Mouse (Mus musculus) embryonic fibroblast, embryonic 13.5 days (primary cell): Measurements from ENCODE around the gene Ddx3x.

Source experiments
- CTCF ChIP-seq: IDR thresholded peaks from 2 replicates; pipeline ENCODE4 v1.5.1; 2011; ENCODE audit warnings: mild to moderate bottlenecking, control low read depth, low read length, moderate library complexity, borderline replicate concordance; ENCODE audit not compliant: insufficient read depth
- POLR2A ChIP-seq: IDR thresholded peaks from 2 replicates; pipeline ENCODE4 v1.6.1; 2011; ENCODE audit warnings: low read depth, mild to moderate bottlenecking, control low read depth, low read length, moderate library complexity

GRCm38 (mm10) chrX:13243133-13244123, 37.3 kb upstream of the Ddx3x start:
- TF ChIP-seq CTCF = no peak
- TF ChIP-seq POLR2A = peak; percentile 6; the same call in 1 of the 2 replicates
